Mouse (Mus musculus) liver, postnatal 0 days (tissue): ENCODE measurements at regions not wholly inside any gene's neighbourhood (a gene's known extent, or its start where the extent isn't known, plus 50 kb on each side); places are given as distances from the start of the nearest gene placed in this dataset.

Experiments used
- ATAC-seq: fragments of 200-750 bp; cut with Nextera tagmentation; 2 replicates; pipeline ENCODE4 v1.8.0; 2017; ENCODE audit warnings: mild to moderate bottlenecking, moderate library complexity
- DNase-seq: peaks from one replicate; pipeline ENCODE4 v3.0.0-alpha.2; 2016
- H3K27ac ChIP-seq: fragments of 300-500 bp; sonication (generic); 2 replicates; pipeline ENCODE4 v1.5.1; 2014; ENCODE audit warnings: antibody characterized with exemption, moderate library complexity, mild to moderate bottlenecking, low read depth
- H3K27me3 ChIP-seq: fragments of 300-500 bp; sonication (generic); 2 replicates; pipeline ENCODE4 v1.6.1; 2014; ENCODE audit warnings: low read length, control low read depth, mixed read lengths; ENCODE audit not compliant: insufficient read depth
- H3K36me3 ChIP-seq: fragments of 300-500 bp; sonication (generic); replicated peaks from 2 replicates; pipeline ENCODE4 v1.6.1; 2014; ENCODE audit warnings: mild to moderate bottlenecking, control low read depth, low read length, moderate library complexity, mixed read lengths; ENCODE audit not compliant: insufficient read depth
- H3K4me1 ChIP-seq: fragments of 300-500 bp; sonication (generic); 2 replicates; pipeline ENCODE4 v1.6.1; 2014; ENCODE audit warnings: antibody characterized with exemption, mild to moderate bottlenecking, control low read depth; ENCODE audit not compliant: insufficient read depth
- H3K4me2 ChIP-seq: fragments of 300-500 bp; sonication (generic); 2 replicates; pipeline ENCODE4 v1.6.1; 2014; ENCODE audit warnings: low read depth, mild to moderate bottlenecking, low read length, moderate library complexity, mixed read lengths
- H3K4me3 ChIP-seq: fragments of 300-500 bp; sonication (generic); 2 replicates; pipeline ENCODE4 v1.5.1; 2014; ENCODE audit warnings: low read depth, low read length
- H3K9ac ChIP-seq: fragments of 300-500 bp; sonication (generic); replicated peaks from 2 replicates; pipeline ENCODE4 v1.6.1; 2014; ENCODE audit warnings: mild to moderate bottlenecking, moderate library complexity
- H3K9me3 ChIP-seq: fragments of 300-500 bp; sonication (generic); 2 replicates; pipeline ENCODE4 v1.6.1; 2016; ENCODE audit warnings: mild to moderate bottlenecking, control low read depth, low read length, mixed read lengths
- CTCF ChIP-seq: sonication (generic); IDR thresholded peaks from 2 replicates; pipeline ENCODE4 v1.5.1; 2016; ENCODE audit warnings: antibody characterized with exemption, low read depth
- EP300 ChIP-seq: IDR thresholded peaks from 2 replicates; pipeline ENCODE4 v1.6.1; 2016; ENCODE audit warnings: antibody characterized with exemption, low read depth, mild to moderate bottlenecking
- WGBS: fragments of 180-500 bp; shearing (Covaris S2); extraction: QIAGEN DNeasy Blood & Tissue Kit; methylation state at CpG from one replicate; pipeline ENCODE4 v1.1.7; 2014; ENCODE audit not compliant: insufficient replicate concordance; 5-methylcytosine and 5-hydroxymethylcytosine counted together

DNA sequence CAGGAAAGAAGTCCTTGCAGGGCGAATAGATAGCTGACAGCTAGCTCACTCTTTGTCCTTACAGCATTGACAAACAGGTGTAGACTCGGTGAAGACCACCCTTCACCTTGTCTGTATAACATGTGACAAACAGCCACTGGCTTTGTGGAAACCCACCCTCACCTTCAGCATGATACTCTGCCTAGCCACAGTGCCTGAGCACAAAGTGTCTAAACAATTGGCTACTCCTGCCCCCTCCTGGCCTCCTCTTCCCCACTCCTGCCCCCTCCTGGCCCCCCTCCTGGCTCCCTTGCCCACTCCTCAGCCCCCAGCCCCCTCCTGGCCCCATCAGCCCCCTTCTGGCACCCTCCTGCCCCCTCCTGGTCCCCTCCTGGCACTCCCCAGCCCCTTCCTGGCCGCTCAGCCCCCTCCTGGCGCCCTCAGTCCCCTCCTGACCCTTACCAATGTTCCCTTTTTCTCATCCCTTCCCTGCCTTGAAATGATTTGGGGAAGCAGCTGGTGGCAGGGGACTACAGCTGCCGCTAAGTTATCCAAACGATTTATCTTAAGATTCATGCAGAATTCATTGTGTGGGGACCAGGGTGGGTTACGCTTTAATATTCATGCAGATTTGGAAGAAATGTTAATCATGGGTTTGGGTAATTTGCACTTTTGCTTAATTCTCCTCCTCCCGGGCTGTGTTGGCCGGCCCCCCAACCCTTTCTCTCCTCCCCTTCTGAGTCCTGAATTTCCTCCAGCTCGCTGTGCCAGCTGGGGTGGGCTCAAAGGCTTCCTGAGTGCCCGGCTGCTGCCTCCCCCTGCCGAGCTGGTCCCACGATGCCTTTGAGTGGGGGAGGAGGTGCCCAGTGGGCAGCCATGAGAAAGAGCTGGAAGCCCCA is 131.5 kb upstream of the Rpl38 start:
- TF ChIP-seq CTCF (no peak), EP300 (no peak)

DNA sequence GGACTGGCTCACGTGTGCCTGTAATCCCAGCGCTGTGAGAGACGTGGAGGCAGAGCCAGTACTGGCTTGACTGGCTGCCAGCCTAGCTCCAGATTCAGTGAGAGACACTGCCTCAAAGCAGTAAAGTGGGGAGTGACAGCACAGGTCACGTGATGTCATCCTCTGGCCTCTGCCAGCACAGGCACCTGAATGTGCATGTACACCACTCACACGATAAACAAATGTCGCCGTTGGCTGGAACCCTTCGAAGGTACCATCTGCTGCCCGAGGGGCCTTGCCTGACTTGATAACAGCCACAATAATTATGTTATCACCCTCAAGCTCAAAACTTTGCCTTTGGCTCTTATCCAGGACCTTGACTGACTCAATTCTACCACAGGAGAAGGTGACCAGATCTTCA is 132.4 kb upstream of the Rpl38 start:
- 71% methylated on average over 9 of the region's 9 CpGs for WGBS
- DNase-seq = no peak

More for the DNA sequence above, 131.5 kb upstream of the Rpl38 start:
- H3K4me3 ChIP-seq = no peak overlapping the region
- H3K27me3 ChIP-seq = no peaks in the 10 kb centered on the region
- WGBS = 23% methylated on average over 13 of the region's 13 CpGs
- H3K9me3 ChIP-seq = peaks cover 7% of the 10 kb centered on the region
- no peaks in the 10 kb centered on the region for H3K4me1 ChIP-seq
- DNase-seq (no peak), ATAC-seq (no peak)
- H3K4me2 ChIP-seq = no peak overlapping the region
- no peaks in the 10 kb centered on the region for H3K36me3 ChIP-seq
- no peak overlapping the region for H3K27ac ChIP-seq
- no peak overlapping the region for H3K9ac ChIP-seq

DNA sequence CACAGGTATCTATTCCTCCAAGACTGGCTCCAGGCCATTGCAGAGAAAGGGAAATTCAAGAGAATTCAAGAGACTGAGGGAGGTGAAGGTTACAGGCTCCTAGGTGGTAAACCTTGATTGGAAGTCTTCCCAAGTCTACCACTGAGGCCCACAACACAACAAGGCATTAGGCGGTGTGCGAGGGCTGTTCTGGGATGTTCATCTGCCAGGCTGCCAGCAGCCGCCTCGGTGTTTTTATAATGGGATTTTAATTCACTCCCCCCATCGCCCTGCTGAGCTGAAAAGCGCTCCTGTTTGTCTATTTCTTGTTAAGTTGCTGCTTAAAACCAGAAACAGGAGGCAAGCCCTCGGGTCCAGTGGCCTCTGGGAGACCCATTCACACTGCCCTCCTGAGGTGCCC is 133.9 kb upstream of the Rpl38 start:
- Histone ChIP-seq H3K36me3 (no peaks in the 10 kb centered on the region), H3K4me1 (no peaks in the 10 kb centered on the region), H3K9ac (no peak overlapping the region), H3K4me2 (no peak overlapping the region), H3K4me3 (no peak overlapping the region), H3K27me3 (no peaks in the 10 kb centered on the region), H3K9me3 (no peaks in the 10 kb centered on the region), H3K27ac (no peak overlapping the region)
- 71% methylated on average over 7 of the region's 7 CpGs for WGBS
- no peak for TF ChIP-seq CTCF
- no peak for TF ChIP-seq EP300
- DNase-seq (no peak), ATAC-seq (no peak)

More for the DNA sequence above, 132.4 kb upstream of the Rpl38 start:
- H3K4me1 ChIP-seq = no peaks in the 10 kb centered on the region
- no peak overlapping the region for H3K4me3 ChIP-seq
- TF ChIP-seq CTCF = no peak
- no peak for TF ChIP-seq EP300
- H3K9me3 ChIP-seq = peaks cover 5% of the 10 kb centered on the region
- H3K9ac ChIP-seq = no peak overlapping the region
- H3K36me3 ChIP-seq = no peaks in the 10 kb centered on the region
- H3K27me3 ChIP-seq = no peaks in the 10 kb centered on the region
- no peak overlapping the region for H3K27ac ChIP-seq
- no peak for ATAC-seq
- no peak overlapping the region for H3K4me2 ChIP-seq

DNA sequence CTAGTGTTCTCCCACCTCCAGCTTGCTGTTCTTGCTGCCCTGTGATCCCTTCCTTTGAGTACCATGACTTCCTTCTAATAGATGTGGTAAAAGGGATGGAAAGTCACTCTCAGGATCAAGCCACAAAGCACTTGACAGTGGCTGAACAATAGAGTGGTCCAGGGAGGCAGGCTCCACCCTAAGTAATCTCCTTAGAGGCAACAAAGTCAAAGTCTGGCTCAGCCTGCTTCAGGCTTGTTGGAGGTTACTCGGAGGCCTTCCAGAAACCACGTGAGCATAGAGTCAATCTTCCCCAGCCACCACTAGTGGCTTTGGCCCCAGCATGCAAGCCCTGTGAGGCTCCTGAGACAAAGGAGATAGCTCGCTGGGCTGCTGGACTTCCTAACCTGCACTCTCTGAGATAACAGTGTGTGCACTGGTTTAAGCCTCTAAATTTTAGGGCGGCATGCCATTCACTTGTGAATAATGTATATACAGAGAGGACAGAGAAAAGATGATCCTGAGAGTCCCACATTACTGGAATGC is 137.0 kb upstream of the Rpl38 start:
- TF ChIP-seq CTCF = no peak
- TF ChIP-seq EP300 = no peak
- 38% methylated on average over 4 of the region's 4 CpGs for WGBS

DNA sequence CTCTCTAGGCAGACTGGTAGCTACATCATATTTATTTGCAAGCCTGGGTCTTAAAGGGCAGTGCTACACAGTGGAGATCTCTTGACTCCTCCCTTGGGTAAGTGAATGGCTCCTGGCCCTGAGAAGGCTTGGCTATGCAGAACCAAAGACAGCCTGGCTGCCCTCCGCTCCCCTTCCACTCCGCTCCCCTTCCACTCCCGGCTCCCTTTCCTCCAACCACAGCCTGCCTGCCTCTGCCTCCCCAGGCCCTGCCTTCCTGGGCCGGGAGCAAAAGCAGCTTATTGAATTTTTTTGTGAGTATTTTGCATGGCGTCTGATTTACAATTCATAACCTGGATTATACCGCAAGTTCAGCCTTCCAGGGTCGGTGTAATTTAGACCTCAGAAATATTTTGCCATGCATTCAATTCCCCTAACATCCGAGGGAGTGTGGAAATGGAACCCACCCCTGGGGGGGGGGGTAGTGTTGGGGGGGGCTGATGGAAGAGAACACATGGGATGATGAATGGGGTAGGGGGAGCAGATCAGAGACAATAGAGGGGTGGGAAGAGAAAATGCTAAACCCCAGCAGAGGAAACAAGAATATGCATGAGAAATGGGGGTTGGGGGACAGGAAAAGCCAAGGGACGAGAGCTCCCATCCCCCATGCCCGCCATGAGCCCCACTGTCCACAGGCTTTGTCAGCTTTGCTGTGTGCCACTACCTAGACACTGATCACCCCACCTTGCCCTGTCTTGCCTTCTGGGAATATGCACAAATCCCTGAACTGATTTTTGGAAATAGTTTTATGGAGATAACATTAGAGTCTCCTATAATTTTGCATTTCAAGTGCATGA is 139.2 kb upstream of the Rpl38 start:
- no peak for DNase-seq
- no peak overlapping the region for H3K27ac ChIP-seq
- WGBS = 70% methylated on average over 10 of the region's 10 CpGs
- no peak for ATAC-seq
- H3K27me3 ChIP-seq = no peaks in the 10 kb centered on the region
- H3K9ac ChIP-seq = no peak overlapping the region
- no peak overlapping the region for H3K4me3 ChIP-seq
- H3K4me1 ChIP-seq = no peaks in the 10 kb centered on the region
- H3K9me3 ChIP-seq = no peaks in the 10 kb centered on the region
- no peak overlapping the region for H3K4me2 ChIP-seq
- TF ChIP-seq EP300 = no peak
- TF ChIP-seq CTCF = no peak
- no peaks in the 10 kb centered on the region for H3K36me3 ChIP-seq

More for the DNA sequence above, 137.0 kb upstream of the Rpl38 start:
- H3K4me3 ChIP-seq = no peak overlapping the region
- H3K27me3 ChIP-seq = no peaks in the 10 kb centered on the region
- no peak overlapping the region for H3K4me2 ChIP-seq
- H3K36me3 ChIP-seq = no peaks in the 10 kb centered on the region
- H3K9me3 ChIP-seq = no peaks in the 10 kb centered on the region
- no peak overlapping the region for H3K9ac ChIP-seq
- ATAC-seq (no peak), DNase-seq (no peak)
- H3K27ac ChIP-seq = no peak overlapping the region
- H3K4me1 ChIP-seq = no peaks in the 10 kb centered on the region
